Mouse (Mus musculus) embryonic facial prominence, embryonic 15.5 days (tissue): Measurements from ENCODE around the gene D330020A13Rik. TPM values are rescaled to one million over a fixed set of nuclear protein-coding genes. Genes with fewer than 3 reads are reported as not detected.
"Not testable (repeated sequence)": the region's sequence is repeated elsewhere in the genome, so short reads cannot be mapped to it uniquely, and the experiment has no call there.

Experiments
- ATAC-seq: fragments of 200-750 bp; cut with Nextera tagmentation; 2 replicates; pipeline ENCODE4 v1.8.0; 2017; ENCODE audit warnings: low read depth, moderate TSS enrichment; ENCODE audit not compliant: insufficient number of reproducible peaks, low FRiP score, low TSS enrichment
- H3K27ac ChIP-seq: fragments of 300-500 bp; sonication (generic); replicated peaks from 2 replicates; pipeline ENCODE4 v1.5.1; 2015; ENCODE audit warnings: mild to moderate bottlenecking, inconsistent platforms
- H3K27me3 ChIP-seq: fragments of 300-500 bp; sonication (generic); 2 replicates; pipeline ENCODE4 v1.6.1; 2015; ENCODE audit warnings: inconsistent platforms
- H3K36me3 ChIP-seq: fragments of 300-500 bp; sonication (generic); 2 replicates; pipeline ENCODE4 v1.6.1; 2015; ENCODE audit warnings: mild to moderate bottlenecking, inconsistent platforms
- H3K4me1 ChIP-seq: fragments of 300-500 bp; sonication (generic); 2 replicates; pipeline ENCODE4 v1.6.1; 2015; ENCODE audit warnings: inconsistent platforms
- H3K4me2 ChIP-seq: fragments of 300-500 bp; sonication (generic); replicated peaks from 2 replicates; pipeline ENCODE4 v1.6.1; 2015; ENCODE audit warnings: mild to moderate bottlenecking, inconsistent platforms
- H3K4me3 ChIP-seq: fragments of 300-500 bp; sonication (generic); replicated peaks from 2 replicates; pipeline ENCODE4 v1.5.1; 2015; ENCODE audit warnings: mild to moderate bottlenecking, inconsistent platforms
- H3K9ac ChIP-seq: fragments of 300-500 bp; sonication (generic); 2 replicates; pipeline ENCODE4 v1.6.1; 2015; ENCODE audit warnings: inconsistent platforms
- H3K9me3 ChIP-seq: fragments of 300-500 bp; sonication (generic); replicated peaks from 2 replicates; pipeline ENCODE4 v1.6.1; 2016; ENCODE audit warnings: inconsistent platforms
- WGBS: fragments of 180-500 bp; shearing (Covaris S2); methylation state at CpG from one replicate; pipeline ENCODE4 v1.1.7; 2015; 5-methylcytosine and 5-hydroxymethylcytosine counted together
- polyA plus RNA-seq: library from polyadenylated mRNA; unstranded; fragments of >200 nt; fragmentation: Nextera tagmentation; extraction: Ambion mirVana; gene quantifications from 2 replicates; pipeline ENCODE4 v1.2.1, GENCODE M21; 2015

D330020A13Rik gene
- polyA plus RNA-seq, 1 experiment from 2014 or later: 1.5 TPM

- not testable (repeated sequence) for H3K4me2 ChIP-seq, H3K4me1 ChIP-seq, H3K27ac ChIP-seq, H3K9ac ChIP-seq, H3K36me3 ChIP-seq, H3K9me3 ChIP-seq, H3K27me3 ChIP-seq, ATAC-seq, H3K4me3 ChIP-seq
- 97% methylated on average over 2 of the region's 2 CpGs for WGBS
Observed at GRCm38 (mm10) chr6:120296589-120296988, 2.4 kb downstream of the D330020A13Rik start.

- no peak for ATAC-seq
- Histone ChIP-seq H3K4me3 (no peak overlapping the region), H3K9ac (0 out of 2 replicates have a peak overlapping the region, but pooled peaks have one; percentile 5), H3K4me2 (no peak overlapping the region), H3K27ac (no peak overlapping the region), H3K36me3 (no peaks in the 10 kb centered on the region), H3K4me1 (peaks cover 9% of the 10 kb centered on the region), H3K27me3 (no peaks in the 10 kb centered on the region), H3K9me3 (no peaks in the 10 kb centered on the region)
- 27% methylated on average over 6 of the region's 6 CpGs for WGBS
Observed at GRCm38 (mm10) chr6:120301137-120301536, 7.0 kb downstream of the D330020A13Rik start.

- Histone ChIP-seq H3K27ac (no peak overlapping the region; the same call in 1 of the 2 replicates), H3K4me1 (peaks cover 9% of the 10 kb centered on the region), H3K27me3 (no peaks in the 10 kb centered on the region), H3K4me2 (peak overlapping the region; percentile 38), H3K36me3 (no peaks in the 10 kb centered on the region), H3K4me3 (peak overlapping the region; percentile 29), H3K9ac (no peak overlapping the region), H3K9me3 (no peaks in the 10 kb centered on the region)
- ATAC-seq: peak; percentile 58; the same call in 1 of the 2 replicates
- 10% methylated on average over 16 of the region's 16 CpGs for WGBS
Observed at GRCm38 (mm10) chr6:120302755-120303316, 8.7 kb downstream of the D330020A13Rik start.

- Histone ChIP-seq H3K27ac (no peak overlapping the region), H3K9me3 (no peaks in the 10 kb centered on the region), H3K27me3 (no peaks in the 10 kb centered on the region), H3K4me1 (peaks cover 9% of the 10 kb centered on the region), H3K4me2 (no peak overlapping the region), H3K9ac (no peak overlapping the region), H3K4me3 (no peak overlapping the region), H3K36me3 (no peaks in the 10 kb centered on the region)
- ATAC-seq: peak; percentile 11; the same call in 1 of the 2 replicates
- WGBS: 79% methylated on average over 3 of the region's 3 CpGs
Observed at GRCm38 (mm10) chr6:120306859-120307594, 12.9 kb downstream of the D330020A13Rik start.

GRCm38 (mm10) chr6:120309338-120309737 is 15.2 kb downstream of the D330020A13Rik start:
- WGBS: 74% methylated on average over 9 of the region's 9 CpGs
- H3K4me1 ChIP-seq: no peaks in the 10 kb centered on the region
- H3K36me3 ChIP-seq: no peaks in the 10 kb centered on the region
- H3K4me3 ChIP-seq: no peak overlapping the region
- H3K9ac ChIP-seq: no peak overlapping the region
- no peak overlapping the region for H3K27ac ChIP-seq
- H3K4me2 ChIP-seq: no peak overlapping the region
- no peaks in the 10 kb centered on the region for H3K27me3 ChIP-seq
- no peaks in the 10 kb centered on the region for H3K9me3 ChIP-seq
- no peak for ATAC-seq

- no peak for ATAC-seq
- Histone ChIP-seq H3K4me3 (no peak overlapping the region), H3K36me3 (no peaks in the 10 kb centered on the region), H3K27me3 (no peaks in the 10 kb centered on the region), H3K4me1 (no peaks in the 10 kb centered on the region), H3K27ac (no peak overlapping the region), H3K9me3 (no peaks in the 10 kb centered on the region), H3K9ac (no peak overlapping the region), H3K4me2 (no peak overlapping the region)
- 58% methylated on average over 3 of the region's 3 CpGs for WGBS
Observed at GRCm38 (mm10) chr6:120309787-120310186, 15.6 kb downstream of the D330020A13Rik start.

GRCm38 (mm10) chr6:120312443-120312842 is 18.3 kb downstream of the D330020A13Rik start:
- no peak for ATAC-seq
- 64% methylated on average over 5 of the region's 5 CpGs for WGBS

GRCm38 (mm10) chr6:120318303-120318940 is 24.3 kb downstream of the D330020A13Rik start:
- H3K27ac ChIP-seq: no peak overlapping the region
- no peak overlapping the region for H3K4me3 ChIP-seq
- H3K4me1 ChIP-seq: no peaks in the 10 kb centered on the region
- ATAC-seq: no peak
- WGBS: 78% methylated on average over 11 of the region's 11 CpGs
- H3K27me3 ChIP-seq: no peaks in the 10 kb centered on the region
- H3K4me2 ChIP-seq: no peak overlapping the region
- H3K9ac ChIP-seq: no peak overlapping the region
- H3K36me3 ChIP-seq: no peaks in the 10 kb centered on the region
- no peaks in the 10 kb centered on the region for H3K9me3 ChIP-seq

More at GRCm38 (mm10) chr6:120312443-120312842, 18.3 kb downstream of the D330020A13Rik start:
- Histone ChIP-seq H3K27ac (no peak overlapping the region), H3K9ac (no peak overlapping the region), H3K4me3 (no peak overlapping the region), H3K4me1 (no peaks in the 10 kb centered on the region), H3K4me2 (no peak overlapping the region), H3K36me3 (no peaks in the 10 kb centered on the region), H3K27me3 (no peaks in the 10 kb centered on the region), H3K9me3 (no peaks in the 10 kb centered on the region)

- Histone ChIP-seq H3K4me1 (no peaks in the 10 kb centered on the region), H3K27ac (no peak overlapping the region), H3K4me2 (no peak overlapping the region), H3K9ac (no peak overlapping the region), H3K36me3 (no peaks in the 10 kb centered on the region), H3K4me3 (no peak overlapping the region), H3K27me3 (no peaks in the 10 kb centered on the region), H3K9me3 (no peaks in the 10 kb centered on the region)
- 88% methylated on average over 9 of the region's 9 CpGs for whole genome bisulfite sequencing
- no peak for ATAC-seq
Observed at GRCm38 (mm10) chr6:120319129-120319528, 25.0 kb downstream of the D330020A13Rik start.

- Histone ChIP-seq H3K9ac (no peak overlapping the region), H3K27me3 (no peaks in the 10 kb centered on the region), H3K4me1 (no peaks in the 10 kb centered on the region), H3K36me3 (peaks cover 8% of the 10 kb centered on the region), H3K27ac (no peak overlapping the region), H3K4me3 (no peak overlapping the region), H3K9me3 (no peaks in the 10 kb centered on the region), H3K4me2 (no peak overlapping the region)
- 67% methylated on average over 2 of the region's 2 CpGs for WGBS
- no peak for ATAC-seq
Observed at GRCm38 (mm10) chr6:120320369-120320768, 26.2 kb downstream of the D330020A13Rik start.

GRCm38 (mm10) chr6:120324295-120324927 is 30.2 kb downstream of the D330020A13Rik start:
- Histone ChIP-seq H3K36me3 (peaks cover 19% of the 10 kb centered on the region), H3K4me2 (no peak overlapping the region), H3K4me3 (no peak overlapping the region), H3K9me3 (no peaks in the 10 kb centered on the region), H3K27ac (no peak overlapping the region), H3K9ac (no peak overlapping the region), H3K27me3 (no peaks in the 10 kb centered on the region), H3K4me1 (no peaks in the 10 kb centered on the region)
- peak; percentile 51; the same call in 1 of the 2 replicates for ATAC-seq
- WGBS: 33% methylated on average over 6 of the region's 6 CpGs
